Mouse (Mus musculus) splenic B cell, adult 2 months (primary cell): Measurements from ENCODE around the gene Acap1.

Source experiments
- DNase-seq: peaks from one replicate; pipeline ENCODE4 v3.0.0-alpha.2; 2011; ENCODE audit warnings: low read depth, low spot score
- H3K27me3 ChIP-seq: 2 replicates; pipeline ENCODE4 v1.6.1; 2012; ENCODE audit warnings: mild to moderate bottlenecking, low read length, moderate library complexity, mixed read lengths; ENCODE audit not compliant: control insufficient read depth, poor library complexity, insufficient read depth, severe bottlenecking
- H3K36me3 ChIP-seq: 2 replicates; pipeline ENCODE4 v1.6.1; 2012; ENCODE audit warnings: mild to moderate bottlenecking, low read length, moderate library complexity, mixed read lengths; ENCODE audit not compliant: control insufficient read depth, poor library complexity, insufficient read depth, severe bottlenecking

Acap1 gene

GRCm38 (mm10) chr11:69915667-69916627, 20.6 kb upstream of the Acap1 start:
- Histone ChIP-seq H3K36me3 (peaks cover 25% of the 10 kb centered on the region), H3K27me3 (no peaks in the 10 kb centered on the region)
- DNase-seq = no peak

GRCm38 (mm10) chr11:69914917-69915430, 19.6 kb upstream of the Acap1 start:
- no peak for DNase-seq
- H3K27me3 ChIP-seq = no peaks in the 10 kb centered on the region
- H3K36me3 ChIP-seq = peaks cover 25% of the 10 kb centered on the region

GRCm38 (mm10) chr11:69914372-69914764, 19.0 kb upstream of the Acap1 start:
- H3K27me3 ChIP-seq = no peaks in the 10 kb centered on the region
- peaks cover 25% of the 10 kb centered on the region for H3K36me3 ChIP-seq
- DNase-seq = no peak

DNA sequence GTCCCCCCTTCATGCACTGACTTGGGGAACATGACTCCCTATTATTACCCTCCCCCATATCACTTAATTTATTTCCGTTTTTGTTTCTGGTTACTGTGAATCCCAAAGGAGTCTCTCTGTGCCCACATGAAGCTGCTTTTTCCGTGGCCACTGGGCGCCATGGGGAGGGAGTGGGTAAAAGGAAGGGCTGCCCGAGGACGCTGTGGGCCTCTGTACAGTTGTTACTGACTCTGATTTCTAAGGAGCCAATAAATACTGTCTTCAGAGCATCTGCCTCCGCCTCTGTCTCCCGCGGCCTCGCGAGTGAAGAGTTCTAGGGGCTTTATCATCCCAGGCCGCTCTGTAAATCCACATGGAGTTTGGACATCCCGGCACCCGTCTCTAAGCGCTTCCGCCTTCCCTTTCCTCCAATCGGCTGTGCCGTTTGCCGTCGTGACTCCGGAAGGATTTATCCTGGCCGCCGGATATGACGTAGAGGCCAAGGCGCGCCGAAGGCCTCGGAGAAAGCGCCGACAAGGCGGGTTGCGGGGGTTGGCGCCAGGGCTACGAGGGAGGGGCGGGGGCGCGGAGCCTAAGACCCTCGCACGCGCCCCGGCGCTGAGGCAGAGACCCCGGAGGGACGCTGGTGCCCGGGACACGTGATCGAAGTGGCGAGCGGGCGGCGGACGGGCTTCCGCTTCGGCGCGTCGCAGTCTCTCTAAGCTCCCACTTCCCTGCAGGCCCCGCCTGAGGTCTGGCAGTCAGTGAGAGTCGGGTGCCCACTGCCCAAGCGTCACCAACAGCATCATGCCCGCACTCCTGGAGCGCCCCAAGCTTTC, 18.4 kb upstream of the Acap1 start, which contains the start of gene Gps2:
Gene Gps2, plus strand, starts transcription at position 335 of the 818 bp plus-strand sequence.
- Histone ChIP-seq H3K27me3 (no peaks in the 10 kb centered on the region), H3K36me3 (peaks cover 27% of the 10 kb centered on the region)
- peak; percentile 94 for DNase-seq

GRCm38 (mm10) chr11:69912716-69913530, 17.6 kb upstream of the Acap1 start:
- H3K36me3 ChIP-seq = peaks cover 25% of the 10 kb centered on the region
- H3K27me3 ChIP-seq = no peaks in the 10 kb centered on the region
- no peak for DNase-seq

DNA sequence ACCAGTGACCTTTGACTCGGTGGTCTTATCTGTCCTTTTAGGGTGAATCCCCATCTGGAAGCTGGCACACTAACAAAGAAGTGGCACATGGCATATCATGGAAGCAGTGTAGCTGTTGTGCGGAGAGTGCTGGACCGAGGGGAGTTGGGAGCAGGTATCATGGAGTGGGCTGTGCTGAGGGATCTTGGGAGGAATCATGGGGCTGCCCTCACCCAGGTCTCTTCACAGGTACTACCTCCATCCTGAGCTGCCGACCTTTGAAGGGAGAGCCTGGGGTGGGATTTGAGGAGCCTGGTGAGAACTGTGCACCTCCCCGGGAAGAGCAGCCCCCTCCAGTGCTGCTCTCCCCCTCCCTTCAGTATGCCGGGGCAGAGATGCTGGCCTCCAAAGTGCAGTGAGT, 16.4 kb upstream of the Acap1 start:
- no peaks in the 10 kb centered on the region for H3K27me3 ChIP-seq
- peaks cover 19% of the 10 kb centered on the region for H3K36me3 ChIP-seq
- no peak for DNase-seq

- H3K27me3 ChIP-seq = no peaks in the 10 kb centered on the region
- peaks cover 22% of the 10 kb centered on the region for H3K36me3 ChIP-seq
- no peak for DNase-seq
These were observed 15.6 kb upstream of the Acap1 start for GRCm38 (mm10) chr11:69910781-69911560.

- DNase-seq = no peak
- Histone ChIP-seq H3K36me3 (peaks cover 19% of the 10 kb centered on the region), H3K27me3 (no peaks in the 10 kb centered on the region)
These were observed 14.8 kb upstream of the Acap1 start for GRCm38 (mm10) chr11:69910177-69910576.

GRCm38 (mm10) chr11:69909174-69909573, 13.8 kb upstream of the Acap1 start:
- Histone ChIP-seq H3K27me3 (no peaks in the 10 kb centered on the region), H3K36me3 (peaks cover 17% of the 10 kb centered on the region)
- DNase-seq = no peak

DNA sequence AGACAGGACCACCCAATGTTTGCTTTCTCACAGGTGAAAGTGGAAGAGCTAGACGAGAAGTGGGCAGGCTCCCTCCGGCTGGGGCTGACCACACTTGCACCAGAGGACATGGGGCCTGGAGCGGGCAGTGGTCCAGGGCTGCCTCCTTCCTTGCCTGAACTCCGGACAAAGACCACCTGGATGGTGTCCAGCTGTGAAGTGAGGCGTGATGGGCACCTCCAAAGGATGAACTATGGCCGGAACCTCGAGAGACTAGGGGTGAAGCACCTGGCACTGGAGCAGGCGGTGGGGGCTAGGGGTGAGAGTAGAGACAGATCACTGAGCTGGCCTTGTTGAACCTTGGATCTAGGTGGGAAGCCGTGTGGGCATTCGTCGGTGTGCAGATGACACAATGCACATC, 13.3 kb upstream of the Acap1 start:
- DNase-seq = no peak
- Histone ChIP-seq H3K27me3 (no peaks in the 10 kb centered on the region), H3K36me3 (peaks cover 20% of the 10 kb centered on the region)

DNA sequence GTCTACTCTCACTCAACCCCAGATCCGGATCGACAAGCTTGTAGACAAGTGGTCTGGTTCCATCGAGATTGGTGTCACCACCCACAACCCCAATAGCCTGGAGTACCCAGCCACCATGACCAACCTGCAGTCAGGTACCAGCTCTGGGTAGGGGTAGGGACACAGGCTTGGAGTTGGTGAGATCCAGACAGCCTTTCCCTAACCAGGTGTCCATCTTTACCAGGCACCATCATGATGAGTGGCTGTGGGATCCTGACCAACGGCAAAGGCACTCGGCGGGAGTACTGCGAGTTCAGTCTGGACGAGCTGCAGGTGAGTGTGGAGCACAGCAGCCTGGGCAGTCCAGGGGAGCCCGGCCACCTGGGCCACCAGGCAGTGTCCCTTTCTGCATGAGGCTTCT, 9.0 kb upstream of the Acap1 start:
- no peaks in the 10 kb centered on the region for H3K27me3 ChIP-seq

DNA sequence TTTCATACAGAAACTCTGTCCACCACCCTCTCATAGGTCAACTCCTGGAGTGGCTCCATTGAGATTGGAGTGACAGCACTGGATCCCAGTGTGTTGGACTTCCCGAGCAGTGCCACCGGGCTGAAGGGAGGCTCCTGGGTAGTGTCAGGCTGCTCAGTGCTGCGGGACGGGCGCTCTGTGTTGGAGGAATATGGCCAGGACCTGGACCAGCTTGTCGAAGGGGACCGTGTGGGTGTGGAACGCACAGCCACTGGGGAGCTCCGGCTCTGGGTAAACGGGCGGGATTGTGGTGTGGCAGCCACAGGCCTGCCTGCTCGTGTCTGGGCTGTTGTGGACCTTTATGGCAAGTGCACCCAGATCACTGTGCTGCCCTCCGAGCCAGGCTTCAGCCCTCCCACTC, 7.6 kb upstream of the Acap1 start:
- Histone ChIP-seq H3K36me3 (peaks cover 12% of the 10 kb centered on the region), H3K27me3 (no peaks in the 10 kb centered on the region)
- no peak for DNase-seq

More for the DNA sequence above, 9.0 kb upstream of the Acap1 start:
- H3K36me3 ChIP-seq = peaks cover 19% of the 10 kb centered on the region
- DNase-seq = no peak

DNA sequence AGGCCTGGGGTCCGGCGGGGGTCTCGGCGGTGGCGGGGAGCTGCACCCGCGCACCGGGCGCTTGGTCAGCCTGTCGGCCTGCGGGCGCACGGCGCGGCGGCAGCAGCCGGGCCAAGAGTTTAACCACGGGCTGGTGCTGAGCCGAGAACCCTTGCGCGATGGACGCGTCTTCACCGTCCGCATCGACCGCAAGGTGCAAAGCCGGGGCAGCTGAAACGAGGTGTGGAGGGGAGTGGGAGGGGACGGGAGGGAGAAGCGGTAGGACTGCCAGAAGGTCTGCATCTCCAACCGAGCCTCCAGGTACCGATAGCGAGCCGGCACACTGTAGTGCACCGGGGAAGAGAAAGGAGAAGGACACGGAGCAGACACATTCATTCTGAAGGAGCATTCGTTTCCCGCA, 6.7 kb upstream of the Acap1 start:
- peak; percentile 35 for DNase-seq
- Histone ChIP-seq H3K36me3 (peaks cover 12% of the 10 kb centered on the region), H3K27me3 (no peaks in the 10 kb centered on the region)
